Mouse (Mus musculus) mature B cell (primary cell): ENCODE data around the gene Clta.

Experiments used
- in situ Hi-C: fragments of 300-500 bp; cut with MboI; formaldehyde crosslinking; loops from 2 replicates; pipeline ENCODE4 v1.14.3; 2019

The Clta gene

DNA sequence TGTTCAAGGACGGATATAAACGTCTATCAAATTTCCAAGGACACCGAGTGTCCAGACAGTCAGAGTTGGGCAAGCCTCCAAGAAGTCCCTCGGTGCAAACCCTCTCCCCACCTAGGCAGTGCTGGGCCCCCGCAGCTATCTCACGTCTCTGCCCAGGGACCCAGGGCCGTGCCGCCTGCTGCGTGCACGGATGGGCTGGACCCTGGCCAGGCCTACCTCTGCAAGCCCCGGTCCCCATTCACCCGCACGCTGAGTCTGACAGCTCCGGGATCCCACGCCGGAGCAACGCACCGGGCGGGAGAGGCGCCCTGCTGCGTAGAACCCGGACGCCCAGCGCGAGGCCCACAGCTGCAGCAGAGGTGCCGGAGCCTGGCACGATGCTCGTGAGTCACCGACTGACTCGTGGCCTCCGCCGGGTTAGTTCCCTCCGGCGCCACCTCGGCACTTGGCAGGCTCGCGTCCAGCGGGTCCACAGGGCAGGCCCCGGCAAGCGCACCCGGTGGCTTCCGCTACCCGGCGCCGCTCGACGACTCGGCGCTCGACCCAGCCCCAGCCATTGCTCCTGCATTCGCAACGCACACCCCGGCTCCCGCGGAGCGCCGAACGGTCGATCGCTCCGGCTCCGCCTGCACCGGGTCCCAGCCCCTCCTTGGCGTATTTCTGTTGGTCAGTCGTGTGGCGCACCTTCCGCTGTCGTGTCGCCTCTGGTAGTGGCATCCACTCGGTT, 68.1 kb downstream of the Clta start:
- in situ Hi-C loops = no loop called here

GRCm38 (mm10) chr4:44072873-44073441, 68.7 kb downstream of the Clta start:
- in situ Hi-C loops = no loop called here

- in situ Hi-C loops = no loop called here
Observed at GRCm38 (mm10) chr4:44073799-44074198, 69.5 kb downstream of the Clta start.

- in situ Hi-C loops = no loop called here
Observed at GRCm38 (mm10) chr4:44074422-44074821, 70.2 kb downstream of the Clta start.

DNA sequence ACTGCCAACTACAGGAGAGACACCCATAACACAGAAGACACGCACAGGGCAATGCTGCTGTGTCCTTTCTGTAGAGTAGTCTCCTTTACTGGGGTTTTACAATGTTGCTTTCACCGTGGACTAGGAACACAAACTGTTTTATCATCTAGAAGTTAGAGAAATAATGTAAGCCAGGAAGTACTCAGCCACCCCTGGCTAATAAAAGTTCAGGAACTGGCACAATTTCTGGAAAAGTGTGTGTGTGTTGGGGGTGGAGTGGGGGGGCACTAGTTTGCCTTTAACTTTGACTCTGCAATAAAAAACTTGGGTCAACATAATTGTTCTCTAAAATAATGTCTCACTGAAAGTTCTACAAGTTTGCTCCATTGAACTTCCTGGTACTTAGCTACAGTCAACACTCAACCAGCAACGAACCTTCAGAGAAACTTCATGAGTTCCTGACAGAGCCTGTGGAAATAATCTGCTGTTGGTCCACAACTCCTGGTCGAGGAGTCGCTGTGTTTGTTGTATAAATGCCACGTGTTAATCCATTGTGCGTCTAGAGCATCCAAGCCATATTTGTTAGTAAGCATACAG, 74.2 kb downstream of the Clta start:
- in situ Hi-C loops = no loop called here
